Mouse (Mus musculus): ENCODE measurements at regions not wholly inside any gene's neighbourhood (a gene's known extent, or its start where the extent isn't known, plus 50 kb on each side); places are given as distances from the start of the nearest gene placed in this dataset.

DNA sequence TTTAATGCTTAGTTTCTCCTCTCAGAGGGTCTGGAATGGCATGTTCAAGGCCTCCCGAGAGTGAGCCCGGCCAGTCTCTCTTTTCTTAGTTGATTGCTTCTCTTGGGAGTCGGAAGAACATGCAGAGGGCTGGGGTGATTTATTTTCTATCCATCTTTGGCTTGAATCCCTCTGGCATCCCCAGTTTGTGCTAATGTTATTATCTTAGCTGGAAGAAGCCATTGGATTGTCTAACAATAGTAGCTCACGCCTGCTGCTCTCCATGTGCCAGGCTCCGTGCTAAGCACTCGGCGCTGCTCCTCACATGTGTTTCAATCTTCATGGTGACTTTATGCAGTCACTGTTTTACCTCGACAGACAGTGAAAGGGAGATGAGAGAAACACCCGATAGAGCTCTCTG is 160.8 kb downstream of the Zfp706 start:
- TF ChIP-seq CTCF (IDR thresholded peaks at IDR 0.05; ENCODE audit: control insufficient read depth, insufficient read depth, insufficient replicate concordance, low read depth, low read length) = no peak
- TF ChIP-seq POLR2A (IDR thresholded peaks at IDR 0.05; ENCODE audit: control insufficient read depth, low read depth, low read length) = no peak

Measured in testis, adult 2 months (tissue).